Mouse (Mus musculus) midbrain, postnatal 0 days (tissue): Measurements from ENCODE around the gene Utrn. TPM values are rescaled to one million over a fixed set of nuclear protein-coding genes. Genes with fewer than 3 reads are reported as not detected.

Experiments used
- ATAC-seq: fragments of 200-750 bp; cut with Nextera tagmentation; 2 replicates; pipeline ENCODE4 v1.8.0; 2017; ENCODE audit warnings: moderate number of reproducible peaks, mild to moderate bottlenecking, moderate TSS enrichment, moderate library complexity; ENCODE audit not compliant: low FRiP score
- DNase-seq: peaks from one replicate; pipeline ENCODE4 v3.0.0-alpha.2; 2015; ENCODE audit warnings: low spot score
- H3K27ac ChIP-seq: fragments of 300-500 bp; sonication (generic); 2 replicates; pipeline ENCODE4 v1.5.1; 2014; ENCODE audit warnings: low read depth, mild to moderate bottlenecking, low read length, mixed read lengths
- H3K27me3 ChIP-seq: fragments of 300-500 bp; sonication (generic); 2 replicates; pipeline ENCODE4 v1.6.1; 2014; ENCODE audit warnings: low read length, control low read depth, mixed read lengths; ENCODE audit not compliant: insufficient read depth
- H3K36me3 ChIP-seq: fragments of 300-500 bp; sonication (generic); 2 replicates; pipeline ENCODE4 v1.6.1; 2014; ENCODE audit warnings: low read length, control low read depth, mixed read lengths; ENCODE audit not compliant: insufficient read depth
- H3K4me1 ChIP-seq: fragments of 300-500 bp; sonication (generic); 2 replicates; pipeline ENCODE4 v1.6.1; 2014; ENCODE audit warnings: mild to moderate bottlenecking, control low read depth, antibody characterized with exemption, low read length, mixed read lengths; ENCODE audit not compliant: insufficient read depth
- H3K4me2 ChIP-seq: fragments of 300-500 bp; sonication (generic); 2 replicates; pipeline ENCODE4 v1.6.1; 2014; ENCODE audit warnings: low read depth, mild to moderate bottlenecking, low read length, mixed read lengths; ENCODE audit not compliant: poor library complexity, severe bottlenecking
- H3K4me3 ChIP-seq: fragments of 300-500 bp; sonication (generic); 2 replicates; pipeline ENCODE4 v1.5.1; 2014; ENCODE audit warnings: low read depth, mild to moderate bottlenecking, low read length, moderate library complexity
- H3K9ac ChIP-seq: fragments of 300-500 bp; sonication (generic); replicated peaks from 2 replicates; pipeline ENCODE4 v1.6.1; 2014; ENCODE audit warnings: mild to moderate bottlenecking, low read length, moderate library complexity, mixed read lengths; ENCODE audit not compliant: poor library complexity, severe bottlenecking
- H3K9me3 ChIP-seq: fragments of 300-500 bp; sonication (generic); 2 replicates; pipeline ENCODE4 v1.6.1; 2016; ENCODE audit warnings: low read length, control low read depth
- CTCF ChIP-seq: IDR thresholded peaks from 2 replicates; pipeline ENCODE4 v1.5.1; 2016; ENCODE audit warnings: antibody characterized with exemption, mild to moderate bottlenecking
- WGBS: fragments of 180-500 bp; shearing (Covaris S2); extraction: QIAGEN DNeasy Blood & Tissue Kit; methylation state at CpG from one replicate; pipeline ENCODE4 v1.1.7; 2014; 5-methylcytosine and 5-hydroxymethylcytosine counted together
- polyA plus RNA-seq: library from polyadenylated mRNA; unstranded; fragments of >200 nt; fragmentation: Nextera tagmentation; extraction: Ambion mirVana; gene quantifications from 2 replicates; pipeline ENCODE4 v1.2.1, GENCODE M21; 2015
- total RNA-seq: library from RNA; depleted of rRNA; stranded (reverse); fragments of >200 nt; gene quantifications from 2 replicates; pipeline ENCODE4 v1.2.3, GENCODE M21; 2014

Gene Utrn
- total and polyA plus RNA-seq, 2 experiments from 2014 or later, result 15.4 to 20.6 TPM

DNA sequence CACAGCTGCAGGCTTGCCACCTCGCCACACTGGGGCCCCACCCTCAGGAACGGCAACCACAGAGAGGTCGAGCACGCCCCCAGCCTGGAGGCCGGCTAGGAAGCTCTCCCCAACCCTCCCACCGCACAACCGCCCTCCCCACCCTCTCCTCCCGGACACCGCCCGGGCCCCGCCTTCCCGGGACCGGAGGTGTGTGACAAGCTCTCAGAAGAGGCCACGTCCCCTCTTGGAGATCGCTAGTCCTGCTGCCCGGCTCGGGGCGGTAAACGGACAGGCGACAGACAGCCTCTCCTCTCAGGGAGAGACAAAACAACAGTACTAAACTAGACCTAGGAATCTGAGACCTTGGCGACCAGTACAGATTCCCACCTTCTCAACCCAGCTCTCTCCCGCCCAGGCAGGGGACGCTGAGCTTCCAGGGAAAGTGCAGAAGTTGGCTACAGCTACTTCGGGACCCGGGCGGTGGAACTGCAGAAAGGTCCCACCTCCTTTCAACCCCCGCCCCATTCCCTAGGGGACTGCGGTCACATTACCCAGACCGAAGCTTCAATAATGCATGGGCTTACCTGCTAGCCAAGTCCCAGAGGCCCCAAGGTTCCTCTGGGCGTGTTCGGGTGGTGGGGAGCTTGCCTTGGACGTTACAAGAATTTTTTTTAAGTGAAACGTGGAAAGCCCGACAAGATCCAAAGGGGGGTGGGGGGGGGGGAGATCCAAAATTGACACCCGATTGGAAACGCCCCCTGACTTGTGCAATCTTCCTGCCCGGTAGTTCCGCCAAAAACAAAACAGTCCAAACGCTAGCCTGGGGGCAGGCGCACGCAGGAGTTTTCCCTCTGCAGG lies 756 bp downstream of the Utrn start:
- Histone ChIP-seq H3K4me2 (peak overlapping the region; percentile 97), H3K36me3 (no peaks in the 10 kb centered on the region), H3K27ac (no peak overlapping the region), H3K4me3 (peak overlapping the region; percentile 83), H3K9me3 (no peaks in the 10 kb centered on the region), H3K27me3 (0 out of 2 replicates have a peak, but pooled peaks cover 10% of the 10 kb centered on the region), H3K9ac (peak overlapping the region; percentile 67), H3K4me1 (peaks cover 11% of the 10 kb centered on the region; the same call in 1 of the 2 replicates)
- TF ChIP-seq CTCF, result no peak
- ATAC-seq, result peak; percentile 59
- under 1% methylated on average over 39 of the region's 41 CpGs for WGBS
- DNase-seq, result peak; percentile 57

DNA sequence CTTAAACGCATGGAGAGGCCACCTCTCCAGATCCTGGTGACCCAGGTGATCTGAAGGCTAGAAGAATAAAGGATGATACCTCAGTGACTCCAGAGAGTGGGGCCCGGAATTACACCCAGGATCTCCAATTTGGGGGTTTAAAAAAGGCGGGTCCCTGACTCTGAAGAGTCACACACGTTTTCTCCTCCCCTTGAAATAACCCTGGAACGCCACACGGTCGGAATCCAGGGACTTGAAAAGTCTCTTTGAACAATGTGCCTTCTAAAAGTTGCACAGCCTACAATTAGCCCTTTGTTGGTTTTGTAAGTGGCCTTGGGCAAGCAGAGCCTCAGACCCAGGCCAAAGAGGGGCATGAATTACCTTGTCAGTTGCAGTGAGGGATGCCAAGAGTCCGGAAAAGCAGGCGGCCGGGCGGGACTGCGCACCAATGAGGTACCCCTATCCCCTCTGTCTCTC lies 1.4 kb downstream of the Utrn start:
- peaks cover 11% of the 10 kb centered on the region; the same call in 1 of the 2 replicates for H3K4me1 ChIP-seq
- under 1% methylated on average over 12 of the region's 12 CpGs for WGBS
- no peaks in the 10 kb centered on the region for H3K9me3 ChIP-seq
- peak overlapping the region; percentile 97 for H3K4me2 ChIP-seq
- peak; percentile 36 for DNase-seq
- ATAC-seq, result no peak
- no peaks in the 10 kb centered on the region for H3K36me3 ChIP-seq
- H3K27ac ChIP-seq, result no peak overlapping the region
- H3K27me3 ChIP-seq, result 0 out of 2 replicates have a peak, but pooled peaks cover 10% of the 10 kb centered on the region
- peak overlapping the region; percentile 83 for H3K4me3 ChIP-seq
- 0 out of 2 replicates have a peak overlapping the region, but pooled peaks have one; percentile 67 for H3K9ac ChIP-seq
- no peak for TF ChIP-seq CTCF

GRCm38 (mm10) chr10:12866971-12867732 lies 2.0 kb downstream of the Utrn start:
- Histone ChIP-seq H3K9me3 (no peaks in the 10 kb centered on the region), H3K9ac (no peak overlapping the region), H3K36me3 (no peaks in the 10 kb centered on the region), H3K27me3 (0 out of 2 replicates have a peak, but pooled peaks cover 10% of the 10 kb centered on the region), H3K4me2 (peak overlapping the region; percentile 97), H3K4me3 (peak overlapping the region; percentile 83), H3K27ac (no peak overlapping the region), H3K4me1 (peaks cover 11% of the 10 kb centered on the region; the same call in 1 of the 2 replicates)
- ATAC-seq (no peak), DNase-seq (peak; percentile 28)
- TF ChIP-seq CTCF, result peak; percentile 43
- 7% methylated on average over 28 of the region's 28 CpGs for whole genome bisulfite sequencing

DNA sequence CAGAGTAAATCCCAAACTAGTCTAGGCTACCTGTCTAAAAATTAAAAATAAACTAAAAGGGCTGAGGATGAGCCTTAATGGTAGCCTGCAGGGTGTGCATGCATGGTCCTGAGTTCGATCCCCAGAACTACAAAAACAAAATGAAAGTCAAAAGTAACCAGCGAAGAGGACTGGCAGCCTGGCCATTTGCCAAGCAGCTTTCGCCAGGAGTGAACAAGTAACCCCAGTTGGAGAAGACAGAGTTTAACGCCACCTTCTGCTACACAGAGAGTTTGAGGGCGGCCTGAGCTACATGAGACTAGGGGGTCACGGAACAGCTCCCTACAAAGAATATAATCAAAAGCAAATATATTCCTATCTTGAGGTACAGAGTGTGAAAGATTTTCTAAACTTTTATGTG lies 4.0 kb downstream of the Utrn start:
- Histone ChIP-seq H3K9ac (no peak overlapping the region), H3K27me3 (0 out of 2 replicates have a peak, but pooled peaks cover 10% of the 10 kb centered on the region), H3K36me3 (no peaks in the 10 kb centered on the region), H3K27ac (no peak overlapping the region), H3K4me1 (peaks cover 11% of the 10 kb centered on the region; the same call in 1 of the 2 replicates), H3K9me3 (no peaks in the 10 kb centered on the region), H3K4me2 (no peak overlapping the region), H3K4me3 (no peak overlapping the region)
- no peak for TF ChIP-seq CTCF
- ATAC-seq (no peak), DNase-seq (no peak)
- 90% methylated on average over 6 of the region's 6 CpGs for WGBS

DNA sequence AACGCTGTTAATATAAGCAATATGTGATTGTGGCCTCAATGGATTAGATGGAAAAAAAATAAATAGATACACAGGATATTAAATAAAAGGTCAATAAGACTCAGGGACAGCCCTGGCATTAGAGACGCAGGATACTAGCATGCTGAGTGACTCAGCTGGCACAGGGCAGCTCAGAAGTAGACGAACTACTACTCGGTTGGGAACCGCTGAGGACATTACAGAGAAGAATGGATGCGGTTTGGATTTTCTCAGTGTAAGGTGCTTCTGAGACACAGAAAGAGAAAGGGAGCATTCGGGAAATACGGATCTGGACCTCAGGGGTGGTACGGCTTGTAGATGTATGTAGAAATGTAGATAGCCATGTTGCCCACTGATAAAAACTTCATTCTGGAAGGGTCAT lies 5.6 kb downstream of the Utrn start:
- 86% methylated on average over 9 of the region's 9 CpGs for WGBS
- DNase-seq (no peak), ATAC-seq (no peak)
- H3K27me3 ChIP-seq, result 0 out of 2 replicates have a peak, but pooled peaks cover 3% of the 10 kb centered on the region
- peaks cover 11% of the 10 kb centered on the region; the same call in 1 of the 2 replicates for H3K4me1 ChIP-seq
- H3K4me3 ChIP-seq, result no peak overlapping the region
- H3K9ac ChIP-seq, result no peak overlapping the region
- H3K9me3 ChIP-seq, result no peaks in the 10 kb centered on the region
- H3K4me2 ChIP-seq, result no peak overlapping the region
- no peak for TF ChIP-seq CTCF
- no peak overlapping the region for H3K27ac ChIP-seq
- H3K36me3 ChIP-seq, result no peaks in the 10 kb centered on the region
